Mouse (Mus musculus): ENCODE data around the gene Nr2f6.

DNA sequence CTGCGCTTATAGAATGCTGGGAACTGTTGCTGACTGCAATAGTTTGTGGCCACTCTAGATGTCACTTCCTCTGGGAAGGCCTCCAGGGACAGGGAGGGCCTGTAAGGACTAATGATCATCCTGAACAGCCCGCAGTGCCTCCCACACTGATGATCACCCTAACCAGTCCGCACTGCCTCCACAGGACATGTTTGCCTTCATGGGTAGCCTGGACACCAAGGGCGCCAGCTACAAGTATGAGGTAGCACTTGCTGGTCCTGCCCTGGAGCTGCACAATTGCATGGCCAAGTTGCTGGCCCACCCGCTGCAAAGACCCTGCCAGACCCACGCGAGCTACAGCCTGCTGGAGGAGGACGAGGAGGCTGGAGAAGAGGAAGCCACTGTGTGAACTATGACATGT, 22.3 kb upstream of the Nr2f6 start:
- TF ChIP-seq EP300 (IDR thresholded peaks at IDR 0.05; ENCODE audit: low read depth) (no peak), CTCF (IDR thresholded peaks at IDR 0.05; ENCODE audit: low read depth) (no peak)
